Mouse (Mus musculus) heart, adult 18-20 months (tissue): ENCODE measurements around the gene Tril. TPM values are rescaled to one million over a fixed set of nuclear protein-coding genes. Genes with fewer than 3 reads are reported as not detected.

Source experiments
- DNase-seq, 2 experiments: peaks; one replicate each; pipeline ENCODE4 v3.0.0; 2021 to 2022; ENCODE audit warnings: mixed read lengths in 1 of 2
- long read RNA-seq, 2 experiments: library from polyadenylated mRNA; stranded (forward); transcript quantifications; one replicate each; pipeline ENCODE4 v2.0.0; 2021
- total RNA-seq, 2 experiments: library from RNA; stranded (reverse); gene quantifications; 2 replicates each; pipeline ENCODE4 v1.2.3; 2021

The Tril gene
- 1 to 10 TPM; 2.8 to 3.2 TPM for total RNA-seq
- long read RNA-seq, experiment 1, full-length matches to known transcripts = 9 of 9 reads
- long read RNA-seq, experiment 1, partial matches to known transcripts = 0 of 9 reads
- long read RNA-seq, experiment 1, other reads (novel, unspliced or antisense) = 0 of 9 reads
- long read RNA-seq, experiment 2, full-length matches to known transcripts = 3 of 3 reads
- long read RNA-seq, experiment 2, partial matches to known transcripts = 0 of 3 reads
- long read RNA-seq, experiment 2, other reads (novel, unspliced or antisense) = 0 of 3 reads

GRCm38 (mm10) chr6:53820486-53820985, at the start of gene Tril:
Tril (minus strand) TSS chr6:53820830.
- peak; percentile 90 for DNase-seq

- DNase-seq = peak in 1 of 2 experiments; percentile 13
Observed at GRCm38 (mm10) chr6:53863011-53863410, 42.4 kb upstream of the Tril start.

- DNase-seq = peak; percentile 48 to 63
Observed at GRCm38 (mm10) chr6:53859106-53859505, 38.5 kb upstream of the Tril start.

GRCm38 (mm10) chr6:53857822-53858221, 37.2 kb upstream of the Tril start:
- peak in 1 of 2 experiments; percentile 29 for DNase-seq

GRCm38 (mm10) chr6:53856775-53857174, 36.1 kb upstream of the Tril start:
- DNase-seq = peak; percentile 25 to 50

GRCm38 (mm10) chr6:53854971-53855856, 34.6 kb upstream of the Tril start:
- DNase-seq = peak in 1 of 2 experiments; percentile 9

- no peak for DNase-seq
Observed at GRCm38 (mm10) chr6:53854226-53854625, 33.6 kb upstream of the Tril start.

- no peak for DNase-seq
Observed at GRCm38 (mm10) chr6:53853546-53853945, 32.9 kb upstream of the Tril start.

GRCm38 (mm10) chr6:53844626-53845025, 24.0 kb upstream of the Tril start:
- no peak for DNase-seq

- peak; percentile 55 to 81 for DNase-seq
Observed at GRCm38 (mm10) chr6:53825213-53825612, 4.6 kb upstream of the Tril start.

- peak; percentile 63 to 80 for DNase-seq
Observed at GRCm38 (mm10) chr6:53821041-53821501, 441 bp upstream of the Tril start.

- DNase-seq = peak in 1 of 2 experiments; percentile 57
Observed at GRCm38 (mm10) chr6:53819761-53820485, 707 bp downstream of the Tril start.

GRCm38 (mm10) chr6:53818732-53819661, 1.6 kb downstream of the Tril start:
- DNase-seq = peak; percentile 31 to 46

GRCm38 (mm10) chr6:53818264-53818731, 2.3 kb downstream of the Tril start:
- peak; percentile 77 to 87 for DNase-seq

- DNase-seq = peak; percentile 27 to 32
Observed at GRCm38 (mm10) chr6:53817763-53818174, 2.9 kb downstream of the Tril start.

- no peak for DNase-seq
Observed at GRCm38 (mm10) chr6:53816661-53817060, 4.0 kb downstream of the Tril start.

- DNase-seq = no peak
Observed at GRCm38 (mm10) chr6:53815691-53816090, 4.9 kb downstream of the Tril start.

GRCm38 (mm10) chr6:53814214-53814613, 6.4 kb downstream of the Tril start:
- DNase-seq = no peak

- no peak for DNase-seq
Observed at GRCm38 (mm10) chr6:53812242-53812641, 8.4 kb downstream of the Tril start.

- DNase-seq = peak in 1 of 2 experiments; percentile 40
Observed at GRCm38 (mm10) chr6:53808801-53809200, 11.8 kb downstream of the Tril start.

- DNase-seq = no peak
Observed at GRCm38 (mm10) chr6:53807185-53807584, 13.4 kb downstream of the Tril start.
